Mouse (Mus musculus) forebrain, postnatal 0 days (tissue): Measurements from ENCODE around the gene Slc18a3. TPM values are rescaled to one million over a fixed set of nuclear protein-coding genes. Genes with fewer than 3 reads are reported as not detected.

Experiments
- ATAC-seq: fragments of 200-750 bp; cut with Nextera tagmentation; 2 replicates; pipeline ENCODE4 v1.8.0; 2017; ENCODE audit warnings: mild to moderate bottlenecking, moderate library complexity
- DNase-seq: peaks from one replicate; pipeline ENCODE4 v3.0.0-alpha.2; 2015
- H3K27ac ChIP-seq: fragments of 300-500 bp; sonication (generic); 2 replicates; pipeline ENCODE4 v1.5.1; 2014; ENCODE audit warnings: low read depth, mild to moderate bottlenecking, antibody characterized with exemption, low read length, moderate library complexity, mixed read lengths
- H3K27me3 ChIP-seq: fragments of 300-500 bp; sonication (generic); 2 replicates; pipeline ENCODE4 v1.6.1; 2014; ENCODE audit warnings: mild to moderate bottlenecking, low read length, mixed read lengths; ENCODE audit not compliant: insufficient read depth
- H3K36me3 ChIP-seq: fragments of 300-500 bp; sonication (generic); 2 replicates; pipeline ENCODE4 v1.6.1; 2014; ENCODE audit warnings: mild to moderate bottlenecking, moderate library complexity; ENCODE audit not compliant: insufficient read depth
- H3K4me1 ChIP-seq: fragments of 300-500 bp; sonication (generic); 2 replicates; pipeline ENCODE4 v1.6.1; 2014; ENCODE audit warnings: antibody characterized with exemption; ENCODE audit not compliant: insufficient read depth
- H3K4me2 ChIP-seq: fragments of 300-500 bp; sonication (generic); 2 replicates; pipeline ENCODE4 v1.6.1; 2014; ENCODE audit warnings: low read depth, mild to moderate bottlenecking, moderate library complexity
- H3K4me3 ChIP-seq: fragments of 300-500 bp; sonication (generic); 2 replicates; pipeline ENCODE4 v1.5.1; 2014; ENCODE audit warnings: low read depth, low read length, mixed read lengths
- H3K9ac ChIP-seq: fragments of 300-500 bp; sonication (generic); 2 replicates; pipeline ENCODE4 v1.6.1; 2014; ENCODE audit warnings: mild to moderate bottlenecking
- H3K9me3 ChIP-seq: fragments of 300-500 bp; sonication (generic); 2 replicates; pipeline ENCODE4 v1.6.1; 2016; ENCODE audit warnings: low read length
- CTCF ChIP-seq: sonication (generic); IDR thresholded peaks from 2 replicates; pipeline ENCODE4 v1.5.1; 2016; ENCODE audit warnings: antibody characterized with exemption, control low read depth, low read depth
- WGBS: fragments of 180-500 bp; shearing (Covaris S2); extraction: QIAGEN DNeasy Blood & Tissue Kit; methylation state at CpG from one replicate; pipeline ENCODE4 v1.1.7; 2014; 5-methylcytosine and 5-hydroxymethylcytosine counted together
- polyA plus RNA-seq: library from polyadenylated mRNA; unstranded; fragments of >200 nt; fragmentation: Nextera tagmentation; extraction: Ambion mirVana; gene quantifications from 2 replicates; pipeline ENCODE4 v1.2.1, GENCODE M21; 2015
- total RNA-seq: library from RNA; depleted of rRNA; stranded (reverse); fragments of >200 nt; gene quantifications from 2 replicates; pipeline ENCODE4 v1.2.3, GENCODE M21; 2014; rRNA removed

The Slc18a3 gene
- total RNA-seq = 2.2 and 2.4 TPM in 2 replicates
- 3.0 and 4.4 TPM in 2 replicates for polyA plus RNA-seq

DNA sequence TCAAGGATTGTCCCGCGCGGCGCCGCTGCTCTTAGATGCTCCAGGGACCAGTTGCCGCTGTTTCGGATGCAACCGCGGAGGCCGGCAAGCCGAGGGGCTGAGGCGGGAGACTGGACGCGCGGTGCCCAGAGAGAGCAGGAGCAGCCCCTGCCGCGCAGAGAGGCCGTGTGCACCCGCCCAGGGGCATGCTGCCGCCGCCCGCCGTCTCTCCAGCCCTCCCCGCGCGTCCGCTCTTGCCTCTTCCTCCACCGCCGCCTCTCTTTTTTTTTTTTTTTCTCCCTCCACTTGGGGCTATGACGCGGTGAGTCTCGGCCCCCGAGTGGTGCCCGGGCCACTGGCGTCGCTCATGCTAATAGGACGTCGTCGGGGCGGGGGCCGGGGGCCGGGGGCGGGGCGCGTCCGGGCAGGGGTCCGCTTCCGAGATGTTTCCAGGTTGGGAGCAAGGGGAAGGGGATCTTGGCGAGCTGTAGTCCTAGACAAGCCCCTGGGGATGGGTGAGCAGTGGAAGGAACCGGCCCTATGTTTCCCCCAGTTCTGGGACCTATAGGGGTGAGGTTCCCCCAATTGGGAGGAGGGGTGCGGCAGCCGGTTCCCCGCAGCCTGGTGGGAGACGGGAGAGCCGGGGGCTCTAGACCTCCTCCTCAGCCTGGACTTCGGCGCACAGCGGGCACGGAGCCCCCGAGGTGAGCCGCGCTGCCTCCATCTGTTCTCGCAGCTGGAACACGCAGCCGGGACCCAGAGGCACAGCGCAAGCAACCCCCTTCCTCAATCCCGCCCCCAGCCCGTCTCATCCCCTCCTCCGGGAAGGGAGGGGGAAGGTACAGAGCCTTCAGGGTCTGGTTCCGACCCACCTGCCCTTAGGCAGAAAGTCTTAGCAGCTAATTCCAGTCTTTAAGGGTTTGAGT lies at the start of gene Slc18a3:
Slc18a3 (minus strand) TSS at position 250 of the 905 bp plus-strand sequence.
- Histone ChIP-seq H3K9ac (peak within 1 kb of the TSS; percentile 37; the same call in 1 of the 2 replicates), H3K4me1 (no peaks in the 10 kb centered on the region), H3K4me2 (peak within 1 kb of the TSS; percentile 63), H3K27me3 (peaks cover 61% of the 10 kb centered on the region), H3K27ac (no peak within 1 kb of the TSS), H3K4me3 (peak within 1 kb of the TSS; percentile 39), H3K9me3 (no peaks in the 10 kb centered on the region), H3K36me3 (no peaks in the 10 kb centered on the region)
- TF ChIP-seq CTCF = no peak
- WGBS = 2% methylated on average over 68 of the region's 70 CpGs
- DNase-seq (peak; percentile 13), ATAC-seq (0 out of 2 replicates have a peak, but pooled peaks have one; percentile 6)

DNA sequence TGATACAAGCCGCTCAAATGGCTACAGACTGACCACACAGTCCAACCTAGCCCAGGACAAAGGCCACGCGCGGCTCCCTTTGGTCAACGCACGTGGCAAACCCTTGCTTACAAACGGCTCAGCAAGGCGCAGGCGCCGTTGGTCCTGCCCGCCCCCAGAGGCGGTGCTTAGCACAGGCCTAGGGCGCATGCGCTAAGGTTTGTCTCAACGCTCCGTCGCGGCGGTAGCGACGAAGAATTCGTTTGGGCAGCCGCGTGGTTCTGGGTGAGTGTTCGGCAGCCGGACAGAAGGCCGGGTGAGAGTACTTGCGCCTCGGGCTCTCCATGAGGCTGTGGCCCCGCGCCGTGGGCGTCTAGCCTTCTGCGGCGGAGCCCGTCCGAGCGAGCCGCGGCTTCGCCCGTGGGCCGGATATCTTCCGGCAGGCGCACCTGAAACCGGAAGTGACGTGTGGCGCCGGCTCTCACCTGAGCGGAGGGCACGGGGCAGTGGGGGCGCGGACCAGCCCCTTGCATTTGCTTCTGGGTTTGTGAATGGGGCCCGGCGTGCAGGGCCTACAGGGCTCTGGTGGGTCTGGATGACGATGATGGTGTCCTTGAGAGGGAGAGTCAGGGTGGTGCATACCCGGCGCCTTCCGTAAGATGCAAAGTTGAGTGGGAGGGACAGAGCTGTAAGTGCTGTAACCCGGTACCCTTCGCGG lies 48.8 kb upstream of the Slc18a3 start, which contains the start of gene Ercc6:
Ercc6 (plus strand) TSS at position 186 of the 697 bp plus-strand sequence.
- DNase-seq (peak; percentile 99), ATAC-seq (peak; percentile 98)
- TF ChIP-seq CTCF = peak; percentile 51
- H3K4me1 ChIP-seq = peaks cover 9% of the 10 kb centered on the region
- H3K27ac ChIP-seq = peak within 1 kb of the TSS; percentile 89
- H3K4me2 ChIP-seq = peak within 1 kb of the TSS; percentile 84
- H3K9me3 ChIP-seq = no peaks in the 10 kb centered on the region
- under 1% methylated on average over 62 of the region's 62 CpGs for WGBS
- H3K27me3 ChIP-seq = no peaks in the 10 kb centered on the region
- H3K4me3 ChIP-seq = peak within 1 kb of the TSS; percentile 81
- peaks cover 19% of the 10 kb centered on the region for H3K36me3 ChIP-seq
- peak within 1 kb of the TSS; percentile 72 for H3K9ac ChIP-seq

DNA sequence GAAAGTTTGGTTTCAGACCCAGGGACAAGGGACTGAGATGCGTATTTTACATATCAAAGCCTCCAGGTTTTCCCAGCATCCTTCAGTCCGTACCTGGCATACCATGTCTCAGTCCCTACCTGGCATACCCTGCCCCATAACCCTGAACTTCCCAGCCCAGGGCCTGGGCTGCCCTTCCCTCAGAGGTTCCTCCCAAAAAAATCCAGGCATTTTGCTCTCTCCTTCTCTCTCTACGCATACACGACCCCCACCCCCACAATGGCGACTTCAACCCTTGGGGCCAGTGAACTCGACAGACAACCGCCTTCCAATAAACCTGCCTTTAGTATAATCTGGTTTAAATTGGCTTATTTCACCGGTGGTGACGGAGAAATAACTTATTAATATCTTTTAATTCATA lies 48.3 kb upstream of the Slc18a3 start:
- 39% methylated on average over 9 of the region's 9 CpGs for WGBS
- peak overlapping the region; percentile 81 for H3K4me3 ChIP-seq
- peak overlapping the region; percentile 84 for H3K4me2 ChIP-seq
- no peak overlapping the region for H3K27ac ChIP-seq
- TF ChIP-seq CTCF = no peak
- no peaks in the 10 kb centered on the region for H3K9me3 ChIP-seq
- DNase-seq (no peak), ATAC-seq (peak; percentile 7; the same call in 1 of the 2 replicates)
- H3K9ac ChIP-seq = peak overlapping the region; percentile 72
- peaks cover 9% of the 10 kb centered on the region for H3K4me1 ChIP-seq
- peaks cover 16% of the 10 kb centered on the region for H3K36me3 ChIP-seq
- no peaks in the 10 kb centered on the region for H3K27me3 ChIP-seq

DNA sequence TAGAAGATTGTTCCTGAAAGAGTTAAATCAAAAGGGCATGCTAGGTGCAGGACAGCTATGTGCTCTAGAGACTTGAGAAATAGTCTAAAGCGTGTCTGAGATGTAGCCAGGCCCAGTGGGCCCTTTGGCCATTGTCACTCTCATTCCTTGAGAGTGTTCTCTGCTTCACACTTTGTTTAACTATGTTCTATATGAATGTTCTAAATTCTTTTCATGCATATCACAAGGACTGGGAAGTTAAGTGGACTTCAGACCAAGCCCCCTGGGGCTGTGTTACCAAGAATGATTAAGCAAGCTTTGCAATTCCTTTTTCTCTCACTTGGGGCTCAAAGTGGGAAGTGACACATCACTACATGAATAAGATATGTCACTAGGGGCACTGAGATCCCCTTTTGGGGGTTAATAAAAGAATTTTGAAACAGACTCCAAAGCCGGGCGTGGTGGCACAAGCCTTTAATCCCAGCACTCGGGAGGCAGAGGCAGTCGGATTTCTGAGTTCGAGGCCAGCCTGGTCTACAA lies 44.9 kb upstream of the Slc18a3 start:
- H3K4me3 ChIP-seq = no peak overlapping the region
- H3K27ac ChIP-seq = no peak overlapping the region
- no peak overlapping the region for H3K4me2 ChIP-seq
- DNase-seq = no peak
- H3K4me1 ChIP-seq = peaks cover 9% of the 10 kb centered on the region
- WGBS = 84% methylated on average over 6 of the region's 6 CpGs
- no peak for ATAC-seq
- no peaks in the 10 kb centered on the region for H3K27me3 ChIP-seq
- TF ChIP-seq CTCF = no peak
- H3K9me3 ChIP-seq = no peaks in the 10 kb centered on the region
- H3K9ac ChIP-seq = no peak overlapping the region
- H3K36me3 ChIP-seq = no peaks in the 10 kb centered on the region

DNA sequence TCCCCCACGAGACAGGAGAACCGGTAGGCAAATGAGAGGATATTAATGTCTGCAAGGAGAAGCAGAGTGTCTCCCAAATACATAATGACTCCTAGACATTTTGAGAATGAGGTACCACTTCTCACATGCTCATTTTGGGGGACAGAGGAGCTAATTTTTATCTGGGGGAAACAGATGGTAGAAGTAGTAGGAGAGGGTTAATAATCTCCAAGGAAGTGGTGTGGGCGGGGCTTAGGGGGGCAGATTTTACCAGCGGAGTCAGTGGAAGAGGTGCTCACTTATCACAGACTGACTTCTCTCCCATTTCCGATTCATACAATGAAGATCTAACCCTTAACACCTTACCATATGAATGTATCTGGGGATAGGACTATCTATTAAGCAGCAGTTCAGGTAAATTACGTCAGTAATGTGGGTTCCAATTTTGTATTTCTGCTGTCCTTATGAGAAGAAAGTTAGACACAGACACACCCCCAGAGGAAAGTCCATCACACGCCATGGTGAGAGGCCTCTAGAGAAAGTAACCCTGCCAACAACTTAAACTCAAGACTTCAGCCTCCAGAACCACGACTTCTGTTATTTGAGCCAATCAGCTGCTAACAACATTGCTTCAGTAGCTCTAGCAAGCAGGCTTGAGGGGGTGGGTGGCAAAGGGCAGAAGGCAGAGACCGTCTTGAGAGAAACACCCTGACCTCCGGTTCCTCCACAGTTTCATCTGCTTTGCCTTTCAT lies 43.6 kb upstream of the Slc18a3 start:
- no peak overlapping the region for H3K27ac ChIP-seq
- H3K4me3 ChIP-seq = no peak overlapping the region
- H3K9me3 ChIP-seq = no peaks in the 10 kb centered on the region
- peaks cover 3% of the 10 kb centered on the region for H3K4me1 ChIP-seq
- H3K27me3 ChIP-seq = no peaks in the 10 kb centered on the region
- DNase-seq = no peak
- 73% methylated on average over 10 of the region's 10 CpGs for WGBS
- TF ChIP-seq CTCF = no peak
- no peaks in the 10 kb centered on the region for H3K36me3 ChIP-seq
- ATAC-seq = no peak
- no peak overlapping the region for H3K9ac ChIP-seq
- H3K4me2 ChIP-seq = no peak overlapping the region

DNA sequence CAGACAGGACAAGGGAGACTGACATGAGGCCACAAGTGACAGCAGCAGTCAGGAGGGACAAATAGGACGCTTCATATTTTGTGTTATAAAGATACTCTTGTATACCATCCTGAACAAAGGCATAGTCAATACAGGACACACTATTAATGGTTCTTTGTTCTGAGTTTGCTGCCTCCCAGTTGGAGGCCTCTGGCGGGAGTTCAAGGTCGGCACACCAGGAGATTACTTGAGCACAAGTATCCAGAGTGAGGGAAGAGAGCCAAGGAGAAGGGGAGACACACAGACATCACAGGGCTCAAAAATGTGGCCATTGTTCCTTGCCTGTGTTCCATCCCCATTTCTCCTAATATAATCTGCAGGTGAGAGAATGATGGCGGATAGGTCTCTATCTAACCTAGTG lies 42.6 kb upstream of the Slc18a3 start:
- 75% methylated on average over 4 of the region's 4 CpGs for WGBS
- Histone ChIP-seq H3K9me3 (no peaks in the 10 kb centered on the region), H3K4me3 (no peak overlapping the region), H3K9ac (no peak overlapping the region), H3K4me1 (no peaks in the 10 kb centered on the region), H3K27me3 (no peaks in the 10 kb centered on the region), H3K27ac (no peak overlapping the region), H3K4me2 (no peak overlapping the region), H3K36me3 (no peaks in the 10 kb centered on the region)
- ATAC-seq = no peak
- no peak for DNase-seq
- no peak for TF ChIP-seq CTCF
